Mouse (Mus musculus) stomach, postnatal 0 days (tissue): Measurements from ENCODE around the gene Nfatc2. TPM values are rescaled to one million over a fixed set of nuclear protein-coding genes. Genes with fewer than 3 reads are reported as not detected.

Experiments
- ATAC-seq: fragments of 200-750 bp; cut with Nextera tagmentation; 2 replicates; pipeline ENCODE4 v1.8.0; 2017; ENCODE audit not compliant: low FRiP score, low TSS enrichment
- DNase-seq: peaks from one replicate; pipeline ENCODE4 v3.0.0-alpha.2; 2016; ENCODE audit warnings: low spot score
- H3K27ac ChIP-seq: fragments of 300-500 bp; sonication (generic); replicated peaks from 2 replicates; pipeline ENCODE4 v1.5.1; 2014; ENCODE audit warnings: mild to moderate bottlenecking, control low read depth
- H3K27me3 ChIP-seq: fragments of 300-500 bp; sonication (generic); 2 replicates; pipeline ENCODE4 v1.6.1; 2014; ENCODE audit warnings: low read length; ENCODE audit not compliant: control insufficient read depth, insufficient read depth
- H3K36me3 ChIP-seq: fragments of 300-500 bp; sonication (generic); 2 replicates; pipeline ENCODE4 v1.6.1; 2014; ENCODE audit warnings: low read length, mixed read lengths; ENCODE audit not compliant: control insufficient read depth, insufficient read depth
- H3K4me1 ChIP-seq: fragments of 300-500 bp; sonication (generic); replicated peaks from 2 replicates; pipeline ENCODE4 v1.6.1; 2014; ENCODE audit warnings: antibody characterized with exemption; ENCODE audit not compliant: control insufficient read depth, insufficient read depth
- H3K4me2 ChIP-seq: fragments of 300-500 bp; sonication (generic); replicated peaks from 2 replicates; pipeline ENCODE4 v1.6.1; 2014; ENCODE audit warnings: low read depth, mild to moderate bottlenecking, control low read depth, moderate library complexity
- H3K4me3 ChIP-seq: fragments of 300-500 bp; sonication (generic); 2 replicates; pipeline ENCODE4 v1.5.1; 2014; ENCODE audit warnings: low read depth, low read length, control low read depth
- H3K9ac ChIP-seq: fragments of 300-500 bp; sonication (generic); 2 replicates; pipeline ENCODE4 v1.6.1; 2014; ENCODE audit warnings: mild to moderate bottlenecking, low read length, control low read depth, mixed read lengths
- H3K9me3 ChIP-seq: fragments of 300-500 bp; sonication (generic); 2 replicates; pipeline ENCODE4 v1.6.1; 2016; ENCODE audit warnings: low read length; ENCODE audit not compliant: control insufficient read depth
- CTCF ChIP-seq: IDR thresholded peaks from 2 replicates; pipeline ENCODE4 v1.5.1; 2016; ENCODE audit warnings: antibody characterized with exemption, low read depth, mild to moderate bottlenecking, moderate library complexity
- EP300 ChIP-seq: optimal IDR thresholded peaks from 2 replicates; pipeline ENCODE3; 2016; ENCODE audit warnings: antibody characterized with exemption
- WGBS: fragments of 180-500 bp; shearing (Covaris S2); extraction: QIAGEN DNeasy Blood & Tissue Kit; methylation state at CpG from one replicate; pipeline ENCODE4 v1.1.7; 2014; 5-methylcytosine and 5-hydroxymethylcytosine counted together
- polyA plus RNA-seq: library from polyadenylated mRNA; unstranded; fragments of >200 nt; fragmentation: Nextera tagmentation; extraction: Ambion mirVana; gene quantifications from 2 replicates; pipeline ENCODE4 v1.2.1, GENCODE M21; 2015

Nfatc2 gene
- polyA plus RNA-seq, 1 experiment from 2014 or later = 2.2 TPM

DNA sequence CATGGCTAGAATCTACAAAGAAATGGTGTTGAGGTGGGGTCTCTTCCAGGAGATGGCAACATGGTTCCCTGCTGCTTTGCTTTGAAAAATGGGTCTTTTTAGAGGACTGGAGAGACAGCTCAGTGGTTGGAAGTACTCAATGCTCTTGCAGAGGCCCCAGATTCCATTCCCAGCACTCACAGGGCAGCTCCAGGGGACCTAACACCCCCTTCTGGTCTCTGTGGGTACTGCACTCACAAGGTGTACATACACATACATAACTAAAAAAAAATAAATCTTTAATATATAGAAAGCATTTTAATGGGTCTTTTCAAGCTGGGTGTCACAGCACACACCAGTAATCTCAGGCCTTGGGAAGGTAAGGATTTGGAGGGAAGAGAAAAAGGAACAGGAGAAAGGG is 89.9 kb downstream of the Nfatc2 start:
- no peak overlapping the region for H3K4me3 ChIP-seq
- no peaks in the 10 kb centered on the region for H3K36me3 ChIP-seq
- ATAC-seq (no peak), DNase-seq (no peak)
- no peak; the same call in 1 of the 2 replicates for TF ChIP-seq CTCF
- H3K9ac ChIP-seq = no peak overlapping the region
- no peaks in the 10 kb centered on the region for H3K4me1 ChIP-seq
- H3K27me3 ChIP-seq = no peaks in the 10 kb centered on the region
- H3K9me3 ChIP-seq = no peaks in the 10 kb centered on the region
- H3K27ac ChIP-seq = no peak overlapping the region
- no peak overlapping the region for H3K4me2 ChIP-seq

DNA sequence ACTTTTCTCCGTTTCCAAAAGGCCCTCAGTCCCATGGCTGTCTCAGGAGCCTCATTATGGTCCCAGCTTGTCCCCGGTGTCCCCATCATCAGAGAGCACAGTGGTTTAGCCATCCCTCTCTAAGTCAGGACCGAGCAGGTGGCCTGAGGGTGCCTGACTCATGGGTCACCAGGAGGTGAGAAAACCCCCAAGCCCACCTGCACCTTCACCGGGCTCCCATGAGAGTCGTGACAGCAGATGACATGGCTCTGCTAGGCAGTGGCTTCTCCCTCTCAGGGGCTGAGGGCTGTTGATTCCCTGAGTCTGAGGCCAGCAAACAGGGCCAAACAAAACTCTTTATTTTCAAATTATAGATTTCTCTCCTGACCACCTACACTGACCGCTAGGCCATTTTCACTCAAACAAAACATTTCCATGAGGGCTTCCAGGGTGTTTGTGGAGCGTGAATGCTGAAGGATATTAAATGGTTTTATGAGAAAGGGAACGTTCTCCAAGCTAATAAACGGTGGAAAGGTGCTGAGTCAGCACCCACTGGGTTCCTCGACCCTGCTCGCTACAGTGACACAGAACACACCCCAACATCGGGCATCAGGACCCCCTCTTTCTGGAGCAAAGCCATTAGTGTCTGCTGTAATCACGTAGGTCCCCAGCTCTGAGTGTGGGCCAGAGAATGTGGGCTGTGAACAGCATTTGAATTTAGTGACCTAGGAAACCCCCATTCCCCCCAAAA is 92.8 kb downstream of the Nfatc2 start:
- Histone ChIP-seq H3K4me3 (no peak overlapping the region), H3K27ac (no peak overlapping the region), H3K36me3 (no peaks in the 10 kb centered on the region), H3K9me3 (no peaks in the 10 kb centered on the region), H3K4me2 (no peak overlapping the region), H3K4me1 (no peaks in the 10 kb centered on the region), H3K27me3 (no peaks in the 10 kb centered on the region), H3K9ac (no peak overlapping the region)
- ATAC-seq (no peak), DNase-seq (no peak)
- WGBS = 84% methylated on average over 13 of the region's 13 CpGs
- TF ChIP-seq CTCF = no peak
- TF ChIP-seq EP300 = no peak

DNA sequence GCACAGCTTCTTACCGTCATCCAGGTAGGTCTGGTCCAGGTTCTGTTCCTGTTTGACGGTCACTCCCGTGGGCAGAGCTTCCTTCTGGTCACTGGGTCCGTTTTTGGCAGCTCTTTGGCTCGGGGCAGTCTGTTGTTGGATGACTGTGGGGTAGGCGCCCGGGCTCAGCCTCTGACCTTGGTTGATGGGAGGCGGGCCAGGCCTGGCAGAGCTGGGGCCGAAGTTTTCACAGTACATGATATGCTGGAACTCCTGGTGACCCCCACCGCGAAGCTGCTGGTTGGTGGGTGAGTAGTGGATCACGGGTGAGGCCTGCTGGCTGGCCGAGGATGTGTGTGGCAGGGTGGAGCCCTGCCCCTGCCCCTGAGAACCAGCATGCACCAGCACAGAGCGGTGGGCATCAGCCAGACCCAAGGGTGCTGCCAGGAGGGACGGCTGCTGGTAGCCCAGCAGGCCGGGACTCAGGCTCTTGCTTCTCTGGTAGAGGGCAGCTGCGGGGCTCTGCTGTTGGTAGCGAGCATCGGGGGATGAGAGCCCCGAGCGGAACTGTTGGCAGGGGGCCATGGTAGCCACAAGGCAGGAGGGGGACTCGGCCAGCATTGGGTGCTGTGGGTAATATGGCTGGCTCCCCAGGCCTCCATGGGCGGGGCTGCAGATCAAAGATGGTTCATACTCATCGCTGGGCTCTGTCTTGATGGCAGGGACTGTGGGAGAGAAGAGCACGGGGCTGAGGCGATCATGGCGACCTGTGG is 96.8 kb downstream of the Nfatc2 start:
- WGBS = 85% methylated on average over 27 of the region's 27 CpGs
- Histone ChIP-seq H3K4me2 (no peak overlapping the region), H3K36me3 (no peaks in the 10 kb centered on the region), H3K4me1 (no peaks in the 10 kb centered on the region), H3K27me3 (no peaks in the 10 kb centered on the region), H3K4me3 (no peak overlapping the region), H3K9ac (no peak overlapping the region), H3K9me3 (no peaks in the 10 kb centered on the region), H3K27ac (no peak overlapping the region)
- no peak for DNase-seq
- no peak for ATAC-seq
- TF ChIP-seq EP300 (no peak), CTCF (no peak)

- WGBS = 78% methylated on average over 6 of the region's 6 CpGs
- H3K9ac ChIP-seq = no peak overlapping the region
- H3K9me3 ChIP-seq = no peaks in the 10 kb centered on the region
- no peak overlapping the region for H3K27ac ChIP-seq
- DNase-seq = no peak
- H3K27me3 ChIP-seq = no peaks in the 10 kb centered on the region
- no peak for TF ChIP-seq EP300
- no peaks in the 10 kb centered on the region for H3K4me1 ChIP-seq
- no peak for ATAC-seq
- H3K36me3 ChIP-seq = no peaks in the 10 kb centered on the region
- no peak overlapping the region for H3K4me2 ChIP-seq
- H3K4me3 ChIP-seq = no peak overlapping the region
Observed at GRCm38 (mm10) chr2:168503735-168504134, 97.7 kb downstream of the Nfatc2 start.

DNA sequence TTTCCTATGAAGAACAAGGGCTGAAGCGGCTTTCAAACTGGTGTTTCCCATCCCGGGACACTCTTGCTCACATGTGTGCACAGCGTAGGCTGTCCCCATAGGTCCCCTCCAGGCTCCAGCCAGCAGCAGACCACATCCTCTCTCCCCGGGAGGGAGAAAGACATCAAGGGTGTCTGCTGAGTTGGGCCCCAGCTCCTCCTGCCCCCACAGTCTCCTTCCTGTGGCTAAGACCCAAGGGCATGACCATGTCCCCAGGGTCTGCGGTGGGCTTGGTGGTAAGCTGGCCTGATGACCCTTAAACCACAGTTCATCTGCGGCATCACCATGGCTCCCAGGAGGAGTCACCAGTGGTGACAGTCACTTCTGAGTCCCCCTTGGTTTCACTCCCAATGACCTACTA is 100.7 kb downstream of the Nfatc2 start:
- DNase-seq (no peak), ATAC-seq (no peak)
- Histone ChIP-seq H3K36me3 (no peaks in the 10 kb centered on the region), H3K27ac (no peak overlapping the region), H3K4me2 (no peak overlapping the region), H3K27me3 (no peaks in the 10 kb centered on the region), H3K4me3 (no peak overlapping the region), H3K9me3 (no peaks in the 10 kb centered on the region), H3K4me1 (no peaks in the 10 kb centered on the region), H3K9ac (no peak overlapping the region)
- no peak for TF ChIP-seq EP300
- no peak for TF ChIP-seq CTCF
- WGBS = 89% methylated on average over 6 of the region's 6 CpGs

- TF ChIP-seq EP300 = no peak
- peak; percentile 26 for TF ChIP-seq CTCF
- ATAC-seq (no peak), DNase-seq (no peak)
- Histone ChIP-seq H3K27ac (no peak overlapping the region), H3K4me2 (no peak overlapping the region), H3K27me3 (no peaks in the 10 kb centered on the region), H3K9me3 (no peaks in the 10 kb centered on the region), H3K4me3 (no peak overlapping the region), H3K4me1 (no peaks in the 10 kb centered on the region), H3K36me3 (no peaks in the 10 kb centered on the region), H3K9ac (no peak overlapping the region)
- WGBS = 81% methylated on average over 6 of the region's 6 CpGs
Observed at GRCm38 (mm10) chr2:168500244-168500643, 101.2 kb downstream of the Nfatc2 start.
